Mouse (Mus musculus) olfactory bulb, adult 2 months (tissue): ENCODE data around the gene Med19.

Experiments
- CTCF ChIP-seq: fragments of 200-500 bp; IDR thresholded peaks from 2 replicates; pipeline ENCODE4 v1.5.1; 2012; ENCODE audit warnings: low read depth, mild to moderate bottlenecking, low read length, moderate library complexity; ENCODE audit not compliant: insufficient read depth
- POLR2A ChIP-seq: fragments of 200-500 bp; IDR thresholded peaks from 2 replicates; pipeline ENCODE4 v1.6.1; 2012; ENCODE audit warnings: mild to moderate bottlenecking, low read depth, low read length, moderate library complexity; ENCODE audit not compliant: insufficient read depth

- TF ChIP-seq POLR2A (no peak), CTCF (no peak)
Observed at GRCm38 (mm10) chr2:84720718-84721117, 42.5 kb downstream of the Med19 start.
